Mouse (Mus musculus) gonadal fat pad, adult 2 months (tissue): ENCODE results near the gene Dffa. TPM values are rescaled to one million over a fixed set of nuclear protein-coding genes. Genes with fewer than 3 reads are reported as not detected.
"Not testable (repeated sequence)": the region's sequence is repeated elsewhere in the genome, so short reads cannot be mapped to it uniquely, and the experiment has no call there.

Source experiments
- DNase-seq: peaks from one replicate; pipeline ENCODE4 v3.0.0-alpha.2; 2012; ENCODE audit warnings: low read depth
- polyA plus RNA-seq: library from polyadenylated mRNA; depleted of rRNA; stranded (reverse); fragments of >200 nt; gene quantifications from 2 replicates; pipeline ENCODE4 v1.2.3, GENCODE M21; 2012

Gene Dffa
- polyA plus RNA-seq, 1 experiment = 15.1 TPM

GRCm38 (mm10) chr4:149098571-149098970 is 5.4 kb upstream of the Dffa start:
- DNase-seq = no peak

GRCm38 (mm10) chr4:149099369-149100017 is 4.5 kb upstream of the Dffa start, which contains the start of gene Pex14:
Gene Pex14 (minus strand): TSS chr4:149099876.
- DNase-seq = no peak

GRCm38 (mm10) chr4:149100449-149100848 is 3.5 kb upstream of the Dffa start:
- not testable (repeated sequence) for DNase-seq

- DNase-seq = no peak
Observed at GRCm38 (mm10) chr4:149101456-149101855, 2.5 kb upstream of the Dffa start.

- not testable (repeated sequence) for DNase-seq
Observed at GRCm38 (mm10) chr4:149119978-149120562, 16.1 kb downstream of the Dffa start.

GRCm38 (mm10) chr4:149123432-149123831 is 19.5 kb downstream of the Dffa start:
- no peak for DNase-seq

- DNase-seq = no peak
Observed at GRCm38 (mm10) chr4:149125341-149126114, 21.6 kb downstream of the Dffa start.

- no peak for DNase-seq
Observed at GRCm38 (mm10) chr4:149126115-149126509, 22.2 kb downstream of the Dffa start.

GRCm38 (mm10) chr4:149126663-149127062 is 22.7 kb downstream of the Dffa start, which contains the start of gene Cort:
Gene Cort (minus strand): TSS chr4:149126763.
- no peak for DNase-seq

GRCm38 (mm10) chr4:149128467-149128866 is 24.5 kb downstream of the Dffa start:
- DNase-seq = no peak

GRCm38 (mm10) chr4:149131021-149131752 is 27.2 kb downstream of the Dffa start:
- DNase-seq = no peak

GRCm38 (mm10) chr4:149131789-149132565 is 28.0 kb downstream of the Dffa start:
- DNase-seq = no peak

GRCm38 (mm10) chr4:149133395-149133794 is 29.4 kb downstream of the Dffa start:
- no peak for DNase-seq

GRCm38 (mm10) chr4:149136116-149136850 is 32.3 kb downstream of the Dffa start:
- DNase-seq = no peak

GRCm38 (mm10) chr4:149136982-149137770 is 33.2 kb downstream of the Dffa start, which contains the start of gene Cenps:
Gene Cenps (minus strand): TSS chr4:149137629.
- DNase-seq = no peak

GRCm38 (mm10) chr4:149138515-149138914 is 34.6 kb downstream of the Dffa start:
- no peak for DNase-seq

GRCm38 (mm10) chr4:149143594-149143993 is 39.6 kb downstream of the Dffa start:
- no peak for DNase-seq

GRCm38 (mm10) chr4:149144459-149144858 is 40.5 kb downstream of the Dffa start:
- no peak for DNase-seq

GRCm38 (mm10) chr4:149145151-149145550 is 41.2 kb downstream of the Dffa start:
- DNase-seq = no peak

GRCm38 (mm10) chr4:149147528-149147927 is 43.6 kb downstream of the Dffa start:
- DNase-seq = no peak
